Mouse (Mus musculus) E14TG2a.4 (cell line): ENCODE results near the gene Traf3ip1.
A peak's percentile ranks its signal among the peaks of the same experiment; 100 is the strongest.

Experiments
- H3K27me3 ChIP-seq: 2 replicates; pipeline ENCODE4 v1.6.1; 2014; ENCODE audit warnings: low read length, control low read depth; ENCODE audit not compliant: insufficient read depth
- H3K36me3 ChIP-seq: 2 replicates; pipeline ENCODE4 v1.6.1; 2014; ENCODE audit warnings: low read length, control low read depth; ENCODE audit not compliant: insufficient read depth
- H3K4me1 ChIP-seq: replicated peaks from 2 replicates; pipeline ENCODE4 v1.6.1; 2014; ENCODE audit warnings: low read depth, low read length, control low read depth
- H3K4me3 ChIP-seq: replicated peaks from 2 replicates; pipeline ENCODE4 v1.5.1; 2014; ENCODE audit warnings: mild to moderate bottlenecking, low read length
- H3K9me3 ChIP-seq: 2 replicates; pipeline ENCODE4 v1.6.1; 2014; ENCODE audit warnings: low read length, control low read depth
- CTCF ChIP-seq: conservative IDR thresholded peaks from 2 replicates; pipeline ENCODE4 v1.5.1; 2014; ENCODE audit warnings: low read length
- NANOG ChIP-seq: IDR thresholded peaks from 2 replicates; pipeline ENCODE4 v1.6.1; 2014; ENCODE audit warnings: borderline replicate concordance, low read length, mixed read lengths
- POU5F1 ChIP-seq: IDR thresholded peaks from 2 replicates; pipeline ENCODE4 v1.6.1; 2014; ENCODE audit warnings: low read length, borderline replicate concordance

Traf3ip1 gene

DNA sequence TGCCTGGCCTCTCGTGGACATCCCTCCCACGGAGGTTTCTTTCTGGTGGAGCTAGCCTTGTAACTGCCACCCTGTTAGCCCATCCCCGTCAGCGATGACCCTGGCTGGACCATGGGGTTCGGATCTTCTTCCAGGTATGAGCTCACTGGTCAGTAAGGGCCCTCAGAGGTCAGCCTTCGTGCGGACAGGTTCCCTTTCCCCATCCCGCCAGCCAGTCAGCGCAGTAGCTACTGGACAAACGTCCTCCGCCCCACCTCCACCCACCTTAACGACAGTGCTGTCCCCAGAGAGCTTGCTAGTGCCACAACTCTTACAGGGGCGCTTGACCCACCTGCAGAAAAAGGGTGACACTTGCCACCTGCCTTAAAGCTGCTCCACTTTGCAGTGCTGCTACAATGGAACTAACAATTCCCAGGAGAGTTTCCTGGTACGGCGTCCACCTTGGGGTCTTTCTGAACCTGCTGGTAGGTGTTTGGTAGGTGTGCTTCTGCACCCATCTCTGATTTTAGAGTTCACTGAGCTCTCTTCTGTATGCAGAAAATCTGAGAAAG is 46.7 kb downstream of the Traf3ip1 start:
- TF ChIP-seq POU5F1 = no peak
- no peak for TF ChIP-seq NANOG
- TF ChIP-seq CTCF = no peak
- no peaks in the 10 kb centered on the region for H3K9me3 ChIP-seq
- peaks cover 53% of the 10 kb centered on the region for H3K4me1 ChIP-seq
- H3K27me3 ChIP-seq = no peaks in the 10 kb centered on the region
- H3K36me3 ChIP-seq = peaks cover 17% of the 10 kb centered on the region
- peak overlapping the region; percentile 98 for H3K4me3 ChIP-seq

DNA sequence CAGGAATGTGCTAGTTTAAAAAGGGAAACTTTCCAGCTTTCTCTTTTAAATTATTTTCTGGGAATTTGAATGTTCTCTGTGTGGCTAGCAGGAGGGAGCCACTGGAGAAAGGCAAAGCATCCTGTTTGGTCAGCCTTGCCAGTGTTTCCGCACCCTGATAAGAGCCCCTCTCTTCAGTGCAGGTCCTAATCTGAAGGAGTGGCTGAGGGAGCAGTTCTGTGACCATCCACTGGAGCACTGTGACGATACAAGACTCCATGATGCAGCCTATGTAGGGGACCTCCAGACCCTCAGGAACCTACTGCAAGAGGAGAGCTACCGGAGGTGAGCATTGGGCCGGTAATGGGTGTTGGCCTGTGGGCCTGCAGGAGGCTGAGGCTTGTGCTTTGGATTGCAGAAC is 49.5 kb downstream of the Traf3ip1 start:
- TF ChIP-seq CTCF (no peak), NANOG (no peak), POU5F1 (no peak)
- Histone ChIP-seq H3K27me3 (no peaks in the 10 kb centered on the region), H3K9me3 (no peaks in the 10 kb centered on the region), H3K4me3 (no peak overlapping the region), H3K36me3 (peaks cover 28% of the 10 kb centered on the region), H3K4me1 (peaks cover 64% of the 10 kb centered on the region)

DNA sequence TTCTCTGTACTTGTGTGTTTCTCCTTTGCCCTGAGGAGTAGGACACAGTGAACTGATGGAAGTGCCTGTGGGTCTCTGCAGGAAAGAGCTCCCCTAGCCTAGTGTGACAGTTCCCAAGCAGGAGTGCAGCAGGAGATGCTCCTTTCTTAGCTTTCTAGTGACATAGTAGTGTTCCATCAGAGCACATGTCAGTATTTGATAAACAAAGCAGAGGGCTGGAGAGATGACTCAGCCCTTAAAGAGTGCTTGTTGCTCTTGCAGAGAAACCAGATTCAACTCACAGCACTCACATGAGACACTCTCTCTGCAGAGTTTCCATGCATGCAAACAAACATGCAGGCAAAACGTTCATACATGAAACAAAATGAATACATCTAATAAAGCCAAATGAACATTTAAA is 50.8 kb downstream of the Traf3ip1 start:
- H3K27me3 ChIP-seq = no peaks in the 10 kb centered on the region
- H3K36me3 ChIP-seq = peaks cover 32% of the 10 kb centered on the region
- TF ChIP-seq POU5F1 (no peak), NANOG (no peak), CTCF (no peak)
- H3K9me3 ChIP-seq = no peaks in the 10 kb centered on the region
- H3K4me3 ChIP-seq = no peak overlapping the region
- peaks cover 60% of the 10 kb centered on the region for H3K4me1 ChIP-seq

DNA sequence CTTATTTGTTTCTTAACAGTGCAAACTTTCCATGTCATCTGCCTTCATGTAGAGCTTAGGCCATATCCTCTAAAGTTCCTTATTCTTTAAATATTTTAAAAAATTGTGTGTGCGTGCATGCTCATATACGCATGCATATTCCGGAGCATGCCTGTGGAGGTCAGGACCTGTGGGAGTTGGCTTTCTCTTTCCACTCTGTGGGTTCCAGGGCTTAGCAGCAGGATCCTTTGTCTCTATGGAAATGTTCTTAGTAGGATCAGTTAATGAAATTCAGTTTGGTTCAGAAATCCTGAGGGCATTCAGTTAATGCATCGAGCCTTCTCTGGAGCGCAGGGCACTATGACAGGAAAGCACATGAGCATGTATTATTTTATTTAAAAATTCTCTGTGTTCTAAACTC is 53.1 kb downstream of the Traf3ip1 start:
- TF ChIP-seq CTCF (no peak), NANOG (peak; percentile 16; the same call in 1 of the 2 replicates)
- Histone ChIP-seq H3K36me3 (peaks cover 43% of the 10 kb centered on the region), H3K4me3 (no peak overlapping the region), H3K27me3 (no peaks in the 10 kb centered on the region), H3K4me1 (peaks cover 48% of the 10 kb centered on the region), H3K9me3 (no peaks in the 10 kb centered on the region)

DNA sequence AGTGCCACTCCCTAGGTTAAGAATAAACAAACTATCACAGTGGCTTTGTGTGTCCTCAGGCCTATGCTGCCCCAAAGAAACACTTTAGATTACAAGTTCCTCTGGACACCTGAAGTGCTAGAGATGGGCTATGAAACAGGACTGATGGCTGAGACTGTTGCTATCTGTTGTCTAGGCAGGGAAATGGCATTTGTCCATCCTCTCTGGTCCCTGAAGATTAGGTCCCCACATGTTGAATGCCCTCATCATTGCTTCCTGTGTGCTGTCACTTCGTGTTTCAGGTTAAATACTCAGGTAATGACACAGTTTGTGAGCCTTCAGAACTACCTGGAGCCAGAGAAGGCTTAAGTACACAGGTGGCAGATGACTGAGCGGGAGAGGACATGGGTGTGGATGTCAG is 54.6 kb downstream of the Traf3ip1 start:
- Histone ChIP-seq H3K36me3 (peaks cover 53% of the 10 kb centered on the region), H3K4me3 (no peak overlapping the region), H3K27me3 (no peaks in the 10 kb centered on the region), H3K9me3 (no peaks in the 10 kb centered on the region), H3K4me1 (peaks cover 45% of the 10 kb centered on the region)
- TF ChIP-seq NANOG (no peak), CTCF (no peak), POU5F1 (no peak)

DNA sequence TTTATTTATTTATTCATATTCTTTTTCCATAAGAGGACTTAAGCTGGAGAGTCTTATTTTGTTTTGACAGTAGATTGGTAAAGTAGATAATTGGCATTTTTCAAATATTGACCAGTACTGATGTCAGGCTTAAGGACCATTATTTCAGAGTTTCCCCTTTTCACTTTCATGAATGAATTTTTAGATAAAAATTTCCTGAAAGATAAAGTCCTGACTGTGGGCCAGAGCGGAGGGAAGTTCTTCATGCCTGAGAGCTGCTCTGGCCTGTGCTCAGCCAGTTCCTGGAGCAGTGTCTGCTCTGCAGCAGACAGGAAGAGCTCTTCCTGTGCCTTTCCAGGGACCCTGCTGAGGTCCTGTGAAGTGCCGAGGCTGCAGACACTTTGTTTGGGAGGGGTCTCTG is 62.7 kb downstream of the Traf3ip1 start:
- H3K36me3 ChIP-seq = peaks cover 57% of the 10 kb centered on the region
- peaks cover 7% of the 10 kb centered on the region; the same call in 1 of the 2 replicates for H3K4me1 ChIP-seq
- no peaks in the 10 kb centered on the region for H3K27me3 ChIP-seq
- TF ChIP-seq POU5F1 (no peak), CTCF (no peak), NANOG (no peak)
- H3K9me3 ChIP-seq = no peaks in the 10 kb centered on the region
- no peak overlapping the region for H3K4me3 ChIP-seq

DNA sequence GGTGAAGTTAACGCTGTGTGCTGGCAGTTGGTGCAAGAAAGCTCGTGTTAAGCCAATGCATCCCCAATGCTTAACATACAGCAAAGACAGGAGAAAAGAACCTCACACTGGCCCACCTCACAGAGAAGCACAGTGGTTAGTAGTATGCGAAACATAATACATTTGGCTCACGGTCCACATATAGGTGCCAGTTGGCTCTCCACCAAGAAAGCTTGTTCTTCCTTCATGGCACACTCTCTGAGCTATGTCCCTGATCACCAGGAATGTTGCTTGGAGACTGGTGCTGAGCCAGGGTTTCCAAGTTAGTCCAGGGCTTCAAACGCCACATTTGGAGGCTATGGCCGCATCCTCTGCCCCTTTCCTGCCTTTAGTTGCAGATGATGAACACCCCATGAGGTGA is 66.8 kb downstream of the Traf3ip1 start:
- Histone ChIP-seq H3K36me3 (peaks cover 18% of the 10 kb centered on the region), H3K4me1 (peaks cover 13% of the 10 kb centered on the region), H3K4me3 (no peak overlapping the region), H3K9me3 (no peaks in the 10 kb centered on the region), H3K27me3 (no peaks in the 10 kb centered on the region)
- TF ChIP-seq CTCF = no peak
- TF ChIP-seq NANOG = no peak
- TF ChIP-seq POU5F1 = no peak

DNA sequence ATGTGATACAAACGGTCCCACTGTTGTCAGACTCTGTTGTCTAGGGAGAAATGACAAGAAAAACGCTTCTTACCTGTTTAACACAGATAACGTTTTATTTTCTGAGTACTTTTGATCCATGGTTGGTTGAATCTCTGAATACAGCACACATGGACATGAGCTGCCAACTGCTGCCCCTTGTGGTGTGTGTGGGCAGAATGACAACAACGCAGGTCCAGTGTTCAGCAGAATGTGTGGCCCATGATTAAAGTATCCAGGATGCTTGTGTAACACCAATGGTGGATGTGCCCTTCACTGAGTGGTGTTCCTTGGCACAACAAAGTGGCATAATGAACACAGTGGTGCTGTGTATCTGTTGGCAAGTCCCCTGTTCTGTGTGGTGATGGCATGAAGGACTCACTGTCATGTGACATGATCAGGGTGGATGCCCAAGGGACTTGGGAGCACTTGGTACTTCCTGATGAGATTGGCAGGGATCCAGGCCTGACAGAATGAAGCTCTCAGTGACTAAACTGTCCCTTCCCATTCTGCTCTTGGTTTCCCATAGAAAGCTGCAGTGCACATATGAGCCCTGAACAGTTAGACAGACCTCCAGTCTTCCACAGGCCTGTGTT is 68.6 kb downstream of the Traf3ip1 start:
- TF ChIP-seq NANOG (no peak), CTCF (no peak; the same call in 1 of the 2 replicates), POU5F1 (no peak)
- H3K9me3 ChIP-seq = no peaks in the 10 kb centered on the region
- peaks cover 4% of the 10 kb centered on the region for H3K36me3 ChIP-seq

DNA sequence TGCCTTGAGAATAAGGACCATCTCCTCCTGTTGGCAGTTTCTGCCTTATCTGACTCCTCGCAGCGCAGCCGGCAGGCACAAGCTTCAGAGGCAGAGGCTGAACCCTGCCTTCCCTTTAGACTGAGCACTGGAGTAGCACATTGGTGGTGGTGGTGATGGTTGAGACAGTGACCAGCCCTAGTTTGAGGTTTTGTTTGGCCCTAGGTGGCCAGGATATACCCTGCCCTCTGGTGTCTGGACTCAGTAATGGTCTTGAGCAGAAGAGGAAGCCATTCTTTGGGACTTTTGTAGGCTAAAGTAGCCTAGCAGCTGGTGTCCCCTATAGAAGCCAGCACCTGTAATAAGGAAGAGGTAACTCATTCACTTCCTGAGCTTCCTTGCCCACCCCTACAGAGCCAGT is 69.6 kb downstream of the Traf3ip1 start:
- no peaks in the 10 kb centered on the region for H3K27me3 ChIP-seq
- H3K36me3 ChIP-seq = no peaks in the 10 kb centered on the region; the same call in 1 of the 2 replicates
- no peaks in the 10 kb centered on the region for H3K9me3 ChIP-seq
- no peak for TF ChIP-seq NANOG
- TF ChIP-seq POU5F1 = no peak
- 0 out of 2 replicates have a peak, but pooled peaks have one; percentile 13 for TF ChIP-seq CTCF
- peaks cover 5% of the 10 kb centered on the region for H3K4me1 ChIP-seq
- no peak overlapping the region for H3K4me3 ChIP-seq

More for the DNA sequence above, 68.6 kb downstream of the Traf3ip1 start:
- Histone ChIP-seq H3K4me3 (no peak overlapping the region), H3K4me1 (peaks cover 5% of the 10 kb centered on the region), H3K27me3 (no peaks in the 10 kb centered on the region)
